Mouse (Mus musculus): Measurements from ENCODE around the gene Riox1.
"Not testable (repeated sequence)": the region's sequence is repeated elsewhere in the genome, so short reads cannot be mapped to it uniquely, and the experiment has no call there.

The Riox1 gene

GRCm38 (mm10) chr12:83950493-83950839 is at the start of gene Riox1:
Gene Riox1, plus strand, starts transcription at chr12:83950608.
- peak; percentile 90 for DNase-seq

- no peak for DNase-seq
These were observed 40.0 kb upstream of the Riox1 start for GRCm38 (mm10) chr12:83910451-83910850.

DNA sequence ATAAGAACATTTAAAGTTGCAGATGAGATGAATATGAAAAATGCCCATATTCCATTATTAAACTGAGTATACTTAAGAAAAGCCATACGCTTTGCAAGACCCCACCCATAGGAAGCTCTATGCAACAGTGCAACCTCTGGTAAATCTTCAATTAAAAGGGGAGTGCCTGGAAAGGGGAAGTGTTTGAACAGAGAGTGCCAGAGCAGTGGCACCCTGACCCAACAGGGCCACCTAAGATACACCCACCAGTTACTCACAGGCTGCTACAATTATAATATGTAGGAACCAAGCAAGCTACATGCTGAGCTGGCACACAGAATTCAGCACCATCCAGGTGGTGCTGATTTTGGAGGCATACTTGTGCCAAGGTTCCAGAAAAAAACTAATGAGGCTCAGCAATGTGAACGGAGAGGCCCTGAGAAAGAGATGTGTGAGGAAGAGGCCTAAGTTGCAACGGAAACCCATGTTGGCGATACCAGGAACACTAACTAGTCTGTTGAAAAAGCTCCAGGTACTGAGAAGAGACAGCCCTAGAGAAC is 36.1 kb upstream of the Riox1 start:
- no peak for DNase-seq

- no peak for DNase-seq
These were observed 35.6 kb upstream of the Riox1 start for GRCm38 (mm10) chr12:83914797-83915196.

- peak; percentile 68 for DNase-seq
These were observed 33.5 kb upstream of the Riox1 start for GRCm38 (mm10) chr12:83916884-83917283.

- no peak for DNase-seq
These were observed 29.5 kb upstream of the Riox1 start for GRCm38 (mm10) chr12:83920721-83921441.

- peak; percentile 99 for DNase-seq
These were observed 28.6 kb upstream of the Riox1 start, which contains the start of gene Numb for GRCm38 (mm10) chr12:83921535-83922381. Gene Numb, minus strand, starts transcription at chr12:83921934.

- DNase-seq: peak; percentile 38
These were observed 27.5 kb upstream of the Riox1 start for GRCm38 (mm10) chr12:83922724-83923485.

DNA sequence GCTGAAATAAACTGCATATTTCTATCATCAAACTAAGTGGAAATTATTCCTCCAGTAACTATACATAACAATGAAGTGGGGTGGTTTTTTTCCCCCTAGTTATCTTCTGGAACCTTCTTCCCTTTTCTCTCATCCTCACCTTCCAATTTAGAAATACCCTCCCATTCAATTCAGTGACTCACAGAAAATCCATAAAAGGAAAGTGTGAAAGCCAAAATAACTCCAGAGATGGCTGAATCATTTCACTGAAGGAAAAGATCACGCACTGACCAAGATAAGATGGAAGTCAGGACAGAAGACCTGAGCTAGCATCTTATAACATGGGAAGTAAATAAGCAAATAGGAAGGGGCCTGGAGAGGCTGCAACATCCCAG is 26.9 kb upstream of the Riox1 start:
- no peak for DNase-seq

DNA sequence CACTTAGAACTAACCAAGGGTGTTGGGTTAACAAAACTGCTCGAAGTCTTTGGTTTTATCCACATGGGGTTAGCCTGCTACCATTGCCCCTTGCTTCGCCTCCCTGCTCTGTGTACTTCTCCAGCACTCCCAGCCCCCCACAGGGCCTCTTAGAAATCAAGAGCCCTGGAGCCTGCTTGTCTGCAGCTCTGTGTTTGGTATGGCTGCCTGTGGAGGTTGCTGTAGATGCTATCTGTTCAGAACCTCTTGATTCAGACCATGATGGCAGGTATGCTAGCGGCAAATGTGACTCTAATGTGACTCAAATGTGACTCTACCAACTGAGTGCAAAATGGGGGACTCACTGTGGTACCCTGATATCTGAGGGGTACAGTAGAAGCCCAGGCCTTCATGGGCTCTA is 26.1 kb upstream of the Riox1 start:
- DNase-seq: no peak

GRCm38 (mm10) chr12:83925160-83925703 is 25.2 kb upstream of the Riox1 start:
- DNase-seq: peak; percentile 44

- no peak for DNase-seq
These were observed 24.3 kb upstream of the Riox1 start for GRCm38 (mm10) chr12:83926061-83926460.

DNA sequence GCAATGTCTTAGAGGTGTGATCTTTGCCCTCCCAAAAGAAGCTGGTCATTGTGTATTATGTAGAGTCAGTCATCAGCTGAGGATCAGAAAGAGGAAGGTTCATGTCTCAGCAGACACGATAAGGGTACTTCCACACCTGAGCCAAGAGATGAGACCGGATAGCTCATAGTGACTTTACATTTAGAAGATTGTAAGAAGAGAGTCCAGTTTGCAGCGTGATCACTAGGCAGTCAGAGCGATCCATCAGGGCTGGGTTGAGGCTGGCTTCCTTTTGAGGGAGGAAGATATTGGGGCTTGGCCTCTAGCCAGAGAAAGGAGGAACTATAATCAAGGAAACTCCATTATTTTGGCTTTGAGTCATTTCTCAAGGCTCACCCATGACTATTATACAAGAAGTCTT is 22.7 kb upstream of the Riox1 start:
- peak; percentile 61 for DNase-seq

GRCm38 (mm10) chr12:83929186-83929804 is 21.1 kb upstream of the Riox1 start:
- DNase-seq: no peak

DNA sequence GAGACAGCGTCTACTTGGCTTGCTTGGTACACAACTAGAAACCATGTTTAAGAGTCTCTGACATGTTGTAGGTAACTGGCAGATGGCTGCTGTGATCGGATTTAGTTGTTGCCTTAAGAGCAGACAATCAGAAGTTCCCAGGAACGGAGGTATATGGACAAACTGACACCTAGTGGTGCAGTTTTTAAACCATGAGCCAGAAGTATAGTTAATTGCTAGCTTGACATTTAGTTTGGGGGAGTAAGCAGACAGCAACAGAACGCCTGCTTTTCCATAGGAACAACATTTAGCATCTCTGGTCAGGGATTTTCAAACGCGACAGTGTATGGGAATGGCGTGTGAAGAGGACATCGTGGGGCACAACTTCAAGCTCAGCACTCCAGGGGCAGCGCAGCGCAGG is 12.8 kb upstream of the Riox1 start:
- no peak for DNase-seq

GRCm38 (mm10) chr12:83938592-83938991 is 11.8 kb upstream of the Riox1 start:
- DNase-seq: not testable (repeated sequence)

DNA sequence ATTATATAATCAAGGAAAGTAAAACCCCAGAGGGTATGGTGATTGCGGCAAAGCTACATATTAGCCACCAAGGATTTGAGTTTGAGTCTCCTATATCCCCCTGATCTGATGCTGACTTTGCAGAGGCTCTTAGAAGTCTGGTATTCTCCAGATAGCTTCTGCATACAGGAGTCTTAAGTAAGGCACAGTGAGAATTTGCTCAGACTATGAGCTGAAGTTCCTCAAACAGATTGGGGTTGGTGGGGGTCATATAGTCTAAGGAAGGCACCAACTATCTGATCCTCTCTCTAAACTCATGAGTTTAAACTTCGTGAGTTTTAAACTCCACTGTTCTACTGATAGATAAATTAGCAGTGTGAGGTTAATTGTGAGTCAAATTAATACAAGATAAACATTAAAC is 11.1 kb upstream of the Riox1 start:
- DNase-seq: no peak

GRCm38 (mm10) chr12:83940031-83940430 is 10.4 kb upstream of the Riox1 start:
- no peak for DNase-seq

DNA sequence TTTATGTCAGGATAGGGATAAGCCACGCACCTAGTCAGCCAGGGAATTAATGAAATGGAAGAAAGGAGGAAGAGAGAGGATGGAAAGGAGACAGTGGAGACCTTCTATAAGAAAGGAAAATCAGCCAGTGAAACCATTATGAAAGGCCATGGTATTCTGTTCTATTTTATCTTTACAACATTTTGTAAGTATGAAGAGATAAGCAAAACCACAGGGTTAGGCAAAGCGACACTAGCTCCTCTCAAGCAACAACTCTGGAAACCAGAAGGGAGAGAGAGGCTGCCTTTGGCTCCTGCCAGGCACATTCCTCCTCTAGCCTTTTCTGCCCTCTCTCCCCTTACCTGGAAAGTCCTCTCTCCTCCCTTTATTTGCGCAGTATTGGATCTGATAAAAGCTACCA is 8.5 kb upstream of the Riox1 start:
- no peak for DNase-seq

- no peak for DNase-seq
These were observed 3.1 kb upstream of the Riox1 start for GRCm38 (mm10) chr12:83947260-83947811.

DNA sequence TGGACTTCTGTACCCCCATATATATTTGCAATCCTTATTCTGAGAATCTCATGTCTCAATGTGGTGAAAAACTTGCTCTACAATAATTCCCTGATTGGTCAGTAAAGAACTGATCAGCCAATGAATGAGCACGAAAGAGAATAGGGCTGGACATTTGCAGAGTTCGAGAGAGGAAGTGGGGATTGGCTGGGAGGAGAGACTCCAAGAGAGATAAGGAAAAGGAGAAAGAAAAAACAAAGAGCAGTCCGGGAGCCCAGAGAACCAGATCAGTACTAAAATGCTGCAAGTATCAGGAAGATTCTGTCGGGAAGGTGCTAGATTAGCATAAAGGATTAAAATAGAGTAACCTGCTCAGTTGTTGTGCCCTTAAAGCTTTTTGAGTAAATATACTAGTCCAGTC is 1.4 kb upstream of the Riox1 start:
- no peak for DNase-seq

Measured in kidney, postnatal 14 days (tissue).